Mouse (Mus musculus) olfactory bulb, adult 2 months (tissue): ENCODE data around the gene Lrrtm3.

ENCODE experiments used
- CTCF ChIP-seq: fragments of 200-500 bp; IDR thresholded peaks from 2 replicates; pipeline ENCODE4 v1.5.1; 2012; ENCODE audit warnings: low read depth, mild to moderate bottlenecking, low read length, moderate library complexity; ENCODE audit not compliant: insufficient read depth
- POLR2A ChIP-seq: fragments of 200-500 bp; IDR thresholded peaks from 2 replicates; pipeline ENCODE4 v1.6.1; 2012; ENCODE audit warnings: mild to moderate bottlenecking, low read depth, low read length, moderate library complexity; ENCODE audit not compliant: insufficient read depth

DNA sequence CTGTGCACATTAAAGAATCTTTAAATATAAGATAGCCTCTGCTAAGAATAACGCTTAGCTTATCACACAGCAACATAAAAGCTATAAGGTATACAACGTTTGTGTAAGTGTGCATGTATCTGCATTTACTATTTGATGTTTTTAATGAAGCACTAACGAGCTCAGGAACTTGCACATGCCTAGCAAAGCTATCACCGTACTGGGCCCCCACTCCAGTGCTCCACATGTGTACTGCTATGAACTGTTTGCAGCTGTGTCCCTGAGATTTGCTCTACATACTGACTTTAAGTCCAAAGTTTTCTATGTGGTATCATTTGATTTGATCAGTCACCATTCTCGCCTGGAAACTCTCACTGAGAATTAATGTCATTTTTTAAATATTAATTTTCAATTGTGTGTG lies 111.1 kb downstream of the Lrrtm3 start:
- TF ChIP-seq CTCF (no peak), POLR2A (no peak)
